Mouse (Mus musculus): ENCODE data around the gene Adam19. TPM values are rescaled to one million over a fixed set of nuclear protein-coding genes. Genes with fewer than 3 reads are reported as not detected.

The Adam19 gene
- polyA plus RNA-seq, 1 experiment from 2014 or later = 12.2 TPM

- no peak overlapping the region for H3K4me2 ChIP-seq
- H3K4me3 ChIP-seq = no peak overlapping the region
- no peak overlapping the region for H3K9ac ChIP-seq
- H3K4me1 ChIP-seq = no peaks in the 10 kb centered on the region
- no peaks in the 10 kb centered on the region for H3K27me3 ChIP-seq (replicated peaks)
- ATAC-seq (replicated peaks) = no peak
- 93% methylated on average over 17 of the region's 17 CpGs for WGBS
- H3K36me3 ChIP-seq (replicated peaks) = peaks cover 8% of the 10 kb centered on the region; the same call in 1 of the 2 replicates
- no peaks in the 10 kb centered on the region for H3K9me3 ChIP-seq
- H3K27ac ChIP-seq = no peak overlapping the region
These were observed 75.5 kb downstream of the Adam19 start for GRCm38 (mm10) chr11:46131022-46131986.

GRCm38 (mm10) chr11:46134899-46135298 is 79.1 kb downstream of the Adam19 start:
- Histone ChIP-seq H3K27me3 (replicated peaks) (no peaks in the 10 kb centered on the region), H3K9ac (no peak overlapping the region)
- 85% methylated on average over 2 of the region's 2 CpGs for WGBS

GRCm38 (mm10) chr11:46143342-46143741 is 87.5 kb downstream of the Adam19 start:
- 87% methylated on average over 6 of the region's 6 CpGs for WGBS
- peaks cover 28% of the 10 kb centered on the region; the same call in 1 of the 2 replicates for H3K36me3 ChIP-seq (replicated peaks)
- H3K4me1 ChIP-seq = no peaks in the 10 kb centered on the region
- no peak overlapping the region for H3K4me3 ChIP-seq
- no peaks in the 10 kb centered on the region for H3K27me3 ChIP-seq (replicated peaks)
- H3K9ac ChIP-seq = no peak overlapping the region
- no peak overlapping the region for H3K4me2 ChIP-seq
- ATAC-seq (replicated peaks) = no peak
- no peaks in the 10 kb centered on the region for H3K9me3 ChIP-seq
- no peak overlapping the region for H3K27ac ChIP-seq

More at GRCm38 (mm10) chr11:46134899-46135298, 79.1 kb downstream of the Adam19 start:
- Histone ChIP-seq H3K4me1 (no peaks in the 10 kb centered on the region), H3K9me3 (no peaks in the 10 kb centered on the region), H3K27ac (no peak overlapping the region), H3K4me3 (no peak overlapping the region), H3K4me2 (no peak overlapping the region), H3K36me3 (replicated peaks) (peaks cover 9% of the 10 kb centered on the region; the same call in 1 of the 2 replicates)
- no peak for ATAC-seq (replicated peaks)

- no peak overlapping the region for H3K9ac ChIP-seq
- peaks cover 24% of the 10 kb centered on the region; the same call in 1 of the 2 replicates for H3K36me3 ChIP-seq (replicated peaks)
- H3K4me2 ChIP-seq = no peak overlapping the region
- H3K4me1 ChIP-seq = no peaks in the 10 kb centered on the region
- ATAC-seq (replicated peaks) = no peak
- H3K27ac ChIP-seq = no peak overlapping the region
- no peaks in the 10 kb centered on the region for H3K27me3 ChIP-seq (replicated peaks)
- no peaks in the 10 kb centered on the region for H3K9me3 ChIP-seq
- 91% methylated on average over 11 of the region's 11 CpGs for WGBS
- H3K4me3 ChIP-seq = no peak overlapping the region
These were observed 89.5 kb downstream of the Adam19 start for GRCm38 (mm10) chr11:46145163-46145875.

- ATAC-seq (replicated peaks) = no peak
- Histone ChIP-seq H3K9me3 (no peaks in the 10 kb centered on the region), H3K9ac (no peak overlapping the region), H3K4me1 (no peaks in the 10 kb centered on the region), H3K4me3 (no peak overlapping the region), H3K36me3 (replicated peaks) (peaks cover 13% of the 10 kb centered on the region; the same call in 1 of the 2 replicates), H3K27ac (no peak overlapping the region), H3K4me2 (no peak overlapping the region), H3K27me3 (replicated peaks) (no peaks in the 10 kb centered on the region)
- WGBS = 92% methylated on average over 5 of the region's 5 CpGs
These were observed 90.8 kb downstream of the Adam19 start for GRCm38 (mm10) chr11:46146619-46147018.

- ATAC-seq (replicated peaks) = no peak
- Histone ChIP-seq H3K4me3 (no peak overlapping the region), H3K9ac (no peak overlapping the region), H3K9me3 (no peaks in the 10 kb centered on the region), H3K27me3 (replicated peaks) (no peaks in the 10 kb centered on the region), H3K27ac (no peak overlapping the region), H3K36me3 (replicated peaks) (no peaks in the 10 kb centered on the region), H3K4me1 (no peaks in the 10 kb centered on the region), H3K4me2 (no peak overlapping the region)
- 84% methylated on average over 8 of the region's 8 CpGs for WGBS
These were observed 101.2 kb downstream of the Adam19 start for GRCm38 (mm10) chr11:46156945-46157344.

GRCm38 (mm10) chr11:46157462-46157861 is 101.7 kb downstream of the Adam19 start:
- no peaks in the 10 kb centered on the region for H3K36me3 ChIP-seq (replicated peaks)
- H3K4me1 ChIP-seq = no peaks in the 10 kb centered on the region
- H3K27ac ChIP-seq = no peak overlapping the region
- H3K9ac ChIP-seq = no peak overlapping the region
- H3K9me3 ChIP-seq = no peaks in the 10 kb centered on the region
- H3K4me3 ChIP-seq = no peak overlapping the region
- H3K4me2 ChIP-seq = no peak overlapping the region
- no peaks in the 10 kb centered on the region for H3K27me3 ChIP-seq (replicated peaks)
- no peak for ATAC-seq (replicated peaks)

- H3K4me3 ChIP-seq = peak within 1 kb of the TSS; percentile 50
- no peak; the same call in 1 of the 2 replicates for ATAC-seq (replicated peaks)
- H3K27me3 ChIP-seq (replicated peaks) = peaks cover 9% of the 10 kb centered on the region; the same call in 1 of the 2 replicates
- no peak within 1 kb of the TSS for H3K27ac ChIP-seq
- H3K4me2 ChIP-seq = peak within 1 kb of the TSS; percentile 92
- WGBS = 3% methylated on average over 40 of the region's 40 CpGs
- H3K9ac ChIP-seq = peak within 1 kb of the TSS; percentile 36
- H3K4me1 ChIP-seq = peaks cover 9% of the 10 kb centered on the region
- H3K36me3 ChIP-seq (replicated peaks) = no peaks in the 10 kb centered on the region
- H3K9me3 ChIP-seq = no peaks in the 10 kb centered on the region
These were observed 110.2 kb downstream of the Adam19 start, which contains the start of gene Nipal4 for GRCm38 (mm10) chr11:46165866-46166585. TSS of gene Nipal4 (minus strand) at chr11:46166508.

GRCm38 (mm10) chr11:46168506-46168905 is 112.7 kb downstream of the Adam19 start:
- no peak overlapping the region for H3K9ac ChIP-seq
- ATAC-seq (replicated peaks) = no peak
- 95% methylated on average over 7 of the region's 7 CpGs for WGBS
- no peaks in the 10 kb centered on the region for H3K9me3 ChIP-seq
- H3K36me3 ChIP-seq (replicated peaks) = no peaks in the 10 kb centered on the region
- no peak overlapping the region for H3K4me3 ChIP-seq
- no peak overlapping the region for H3K4me2 ChIP-seq
- no peak overlapping the region for H3K27ac ChIP-seq
- H3K4me1 ChIP-seq = peaks cover 9% of the 10 kb centered on the region
- H3K27me3 ChIP-seq (replicated peaks) = peaks cover 9% of the 10 kb centered on the region; the same call in 1 of the 2 replicates

GRCm38 (mm10) chr11:46169908-46170307 is 114.1 kb downstream of the Adam19 start:
- Histone ChIP-seq H3K4me2 (no peak overlapping the region), H3K9me3 (no peaks in the 10 kb centered on the region), H3K27me3 (replicated peaks) (peaks cover 9% of the 10 kb centered on the region; the same call in 1 of the 2 replicates), H3K27ac (no peak overlapping the region), H3K9ac (no peak overlapping the region), H3K36me3 (replicated peaks) (no peaks in the 10 kb centered on the region), H3K4me3 (no peak overlapping the region), H3K4me1 (peaks cover 9% of the 10 kb centered on the region)
- no peak for ATAC-seq (replicated peaks)
- WGBS = 33% methylated on average over 3 of the region's 3 CpGs

- no peaks in the 10 kb centered on the region for H3K27me3 ChIP-seq (replicated peaks)
- H3K4me2 ChIP-seq = no peak overlapping the region
- no peak overlapping the region for H3K27ac ChIP-seq
- 91% methylated on average over 9 of the region's 9 CpGs for WGBS
- no peaks in the 10 kb centered on the region for H3K4me1 ChIP-seq
- H3K9me3 ChIP-seq = no peaks in the 10 kb centered on the region
- H3K9ac ChIP-seq = no peak overlapping the region
- H3K4me3 ChIP-seq = no peak overlapping the region
- no peak for ATAC-seq (replicated peaks)
- no peaks in the 10 kb centered on the region for H3K36me3 ChIP-seq (replicated peaks)
These were observed 116.3 kb downstream of the Adam19 start for GRCm38 (mm10) chr11:46172128-46172527.

- H3K27me3 ChIP-seq (replicated peaks) = no peaks in the 10 kb centered on the region
- 93% methylated on average over 6 of the region's 6 CpGs for WGBS
- H3K27ac ChIP-seq = no peak overlapping the region
- no peak for ATAC-seq (replicated peaks)
- no peak overlapping the region for H3K4me2 ChIP-seq
- H3K4me1 ChIP-seq = no peaks in the 10 kb centered on the region
- H3K4me3 ChIP-seq = no peak overlapping the region
- H3K9ac ChIP-seq = no peak overlapping the region
- H3K9me3 ChIP-seq = no peaks in the 10 kb centered on the region
- H3K36me3 ChIP-seq (replicated peaks) = no peaks in the 10 kb centered on the region
These were observed 120.4 kb downstream of the Adam19 start for GRCm38 (mm10) chr11:46176155-46176554.
